Comparison of ENCODE assay signal across 22 mouse cellular contexts in the genomic region with DNA sequence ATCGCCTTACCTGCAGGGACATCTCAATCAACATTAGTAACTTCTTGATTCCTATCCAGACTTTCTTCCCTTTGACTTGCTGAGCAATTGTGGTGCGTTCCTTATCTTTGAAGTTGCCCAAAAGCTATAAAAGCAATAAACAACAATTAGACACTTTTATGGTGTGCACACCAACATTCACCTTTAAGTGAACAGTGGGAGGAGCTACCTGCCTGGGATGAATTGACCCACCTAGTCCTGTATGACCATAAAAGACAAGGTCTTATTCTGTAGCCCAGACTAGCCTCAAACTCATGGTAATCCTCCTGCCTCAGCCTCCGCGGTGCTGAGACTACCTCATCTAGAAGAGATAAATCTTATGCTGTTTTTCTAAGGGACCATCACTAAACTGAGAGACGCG. TPM values are rescaled to one million over a fixed set of nuclear protein-coding genes. Genes with fewer than 3 reads are reported as not detected.
A peak's percentile ranks its signal among the peaks of the same experiment; 100 is the strongest.
DNase-seq lines count a peak whose midpoint lies in the region; ATAC-seq and TF ChIP-seq lines count a peak whose summit lies in the region.
"Had no signal": no experiment of that assay in that cellular context is flagged by ENCODE, and none has a peak within 500 bp of the region (broad histone marks: within the 10 kb centered on the region; RNA-seq: fewer than 3 reads in every experiment).

No protein-coding gene starts in this region.

- 83% methylated on average over 6 of the region's 6 CpGs for WGBS in intestine, embryonic 15.5 days
- 78% methylated on average over 6 of the region's 6 CpGs for WGBS in intestine, embryonic 16.5 days
- 59% methylated on average over 6 of the region's 6 CpGs for WGBS in large intestine, adult 2 months
- 94% methylated on average over 6 of the region's 6 CpGs for WGBS in lung, adult 2 months

- peak; percentile 66 for ATAC-seq in intestine, embryonic 15.5 days
- ATAC-seq in intestine, embryonic 16.5 days: peak; percentile 79
- ATAC-seq in erythroid progenitor cell, adult 5-6 weeks (replicated peaks; ENCODE audit: low FRiP score, poor library complexity, severe bottlenecking): no peak
- ATAC-seq: forebrain, embryonic 13.5 days; forebrain, embryonic 15.5 days had no signal

- no peak for TF ChIP-seq CTCF in lung, adult 2 months (IDR thresholded peaks at IDR 0.05; ENCODE audit: insufficient read depth, low read length)

- H3K4me3 ChIP-seq in intestine, embryonic 15.5 days (replicated peaks): no peak overlapping the region
- H3K4me3 ChIP-seq in intestine, embryonic 16.5 days (ENCODE audit: low read length): no peak overlapping the region
- H3K4me3 ChIP-seq in lung, adult 2 months (replicated peaks; ENCODE audit: extremely low read depth, low read depth, low read length): no peak overlapping the region
- H3K4me3 ChIP-seq: embryonic facial prominence, embryonic 13.5 days; embryonic facial prominence, embryonic 15.5 days; erythroblast, embryonic 14.5 days; forebrain, embryonic 13.5 days; forebrain, embryonic 15.5 days had no signal

- no peak for TF ChIP-seq POLR2A in lung, adult 2 months (IDR thresholded peaks at IDR 0.05; ENCODE audit: borderline replicate concordance, extremely low read depth, low read depth, low read length)

- no peak overlapping the region for H3K9ac ChIP-seq in intestine, embryonic 15.5 days
- no peak overlapping the region for H3K9ac ChIP-seq in intestine, embryonic 16.5 days (ENCODE audit: low read depth, low read length)
- H3K9ac ChIP-seq: embryonic facial prominence, embryonic 13.5 days; embryonic facial prominence, embryonic 15.5 days; forebrain, embryonic 13.5 days; forebrain, embryonic 15.5 days had no signal

- H3K36me3 ChIP-seq in intestine, embryonic 15.5 days: peaks cover 9% of the 10 kb centered on the region; the same call in 1 of the 2 replicates
- no peaks in the 10 kb centered on the region for H3K36me3 ChIP-seq in intestine, embryonic 16.5 days (ENCODE audit: control insufficient read depth, insufficient read depth, low read length)

- DNase-seq in large intestine, adult 2 months (ENCODE audit: low read depth, low spot score): peak; percentile 24
- DNase-seq in lung, adult 2 months: no peak
- DNase-seq: adrenal gland, adult 2 months; adrenal gland, postnatal 10 days; adrenal gland, postnatal 25 days; cerebellum, adult 11 months; cerebellum, adult 18-20 months; cerebellum, adult 8-10 months; cerebellum, adult 9-11 months; cerebellum, postnatal 14 days; cerebellum, postnatal 36 days; embryo, embryonic 11 days had no signal

- H3K4me1 ChIP-seq in intestine, embryonic 15.5 days (replicated peaks): no peaks in the 10 kb centered on the region
- no peaks in the 10 kb centered on the region for H3K4me1 ChIP-seq in intestine, embryonic 16.5 days (ENCODE audit: control insufficient read depth, insufficient read depth, low read length)
- no peaks in the 10 kb centered on the region for H3K4me1 ChIP-seq in lung, adult 2 months (ENCODE audit: control insufficient read depth, insufficient read depth, low read length)
- H3K4me1 ChIP-seq: embryonic facial prominence, embryonic 15.5 days; forebrain, embryonic 15.5 days had no signal

- no peaks in the 10 kb centered on the region for H3K27me3 ChIP-seq in intestine, embryonic 15.5 days (replicated peaks)
- no peaks in the 10 kb centered on the region for H3K27me3 ChIP-seq in intestine, embryonic 16.5 days (replicated peaks; ENCODE audit: control insufficient read depth, insufficient read depth, low read length)
- H3K27me3 ChIP-seq: embryonic facial prominence, embryonic 13.5 days; embryonic facial prominence, embryonic 15.5 days; forebrain, embryonic 13.5 days; forebrain, embryonic 15.5 days had no signal

- no peaks in the 10 kb centered on the region for H3K9me3 ChIP-seq in intestine, embryonic 15.5 days
- no peaks in the 10 kb centered on the region for H3K9me3 ChIP-seq in intestine, embryonic 16.5 days (ENCODE audit: control insufficient read depth, low read length)
- H3K9me3 ChIP-seq: embryonic facial prominence, embryonic 13.5 days; embryonic facial prominence, embryonic 15.5 days; forebrain, embryonic 13.5 days; forebrain, embryonic 15.5 days had no signal

- H3K27ac ChIP-seq in intestine, embryonic 15.5 days: no peak overlapping the region
- no peak overlapping the region for H3K27ac ChIP-seq in intestine, embryonic 16.5 days (ENCODE audit: low read length)
- H3K27ac ChIP-seq: embryonic facial prominence, embryonic 13.5 days; embryonic facial prominence, embryonic 15.5 days; forebrain, embryonic 13.5 days; forebrain, embryonic 15.5 days had no signal

- H3K4me2 ChIP-seq in intestine, embryonic 15.5 days (replicated peaks): no peak overlapping the region
- no peak overlapping the region for H3K4me2 ChIP-seq in intestine, embryonic 16.5 days (ENCODE audit: low read depth, low read length)
- H3K4me2 ChIP-seq: embryonic facial prominence, embryonic 13.5 days; embryonic facial prominence, embryonic 15.5 days; forebrain, embryonic 13.5 days; forebrain, embryonic 15.5 days had no signal

RNA-seq across cellular contexts. Expression of gene Wnt3, which starts 53.3 kb away (rescaled TPM):
- polyA plus RNA-seq in intestine, embryonic 15.5 days (2015; fragmentation: Nextera tagmentation; extraction: Ambion mirVana): 0.31 and 0.49 TPM in 2 replicates
- polyA plus RNA-seq in intestine, embryonic 16.5 days (2015; fragmentation: Nextera tagmentation; extraction: Ambion mirVana): 0.39 and 0.51 TPM in 2 replicates
- 5.6 and 7.0 TPM in 2 replicates for polyA plus RNA-seq in large intestine, adult 2 months (2012; rRNA removed)
- polyA plus RNA-seq in lung, adult 2 months (2012; rRNA removed): 0.07 and 0.12 TPM in 2 replicates
- not detected in 2 replicates for total RNA-seq in erythroid progenitor cell, adult 5-6 weeks (2015; ENCODE audit: low replicate concordance)
- total RNA-seq in erythroid progenitor cell, adult 5-6 weeks (2017; ENCODE audit: low replicate concordance): not detected in 2 replicates
- total RNA-seq: common myeloid progenitor, adult 5-6 weeks; MEL had no signal
- polyA plus RNA-seq: adrenal gland, adult 2 months; erythroblast, embryonic 14.5 days had no signal
